Mouse (Mus musculus): Measurements from ENCODE around the gene Ralgps1. TPM values are rescaled to one million over a fixed set of nuclear protein-coding genes. Genes with fewer than 3 reads are reported as not detected.

Gene Ralgps1
- polyA plus RNA-seq, 1 experiment = not detected

DNA sequence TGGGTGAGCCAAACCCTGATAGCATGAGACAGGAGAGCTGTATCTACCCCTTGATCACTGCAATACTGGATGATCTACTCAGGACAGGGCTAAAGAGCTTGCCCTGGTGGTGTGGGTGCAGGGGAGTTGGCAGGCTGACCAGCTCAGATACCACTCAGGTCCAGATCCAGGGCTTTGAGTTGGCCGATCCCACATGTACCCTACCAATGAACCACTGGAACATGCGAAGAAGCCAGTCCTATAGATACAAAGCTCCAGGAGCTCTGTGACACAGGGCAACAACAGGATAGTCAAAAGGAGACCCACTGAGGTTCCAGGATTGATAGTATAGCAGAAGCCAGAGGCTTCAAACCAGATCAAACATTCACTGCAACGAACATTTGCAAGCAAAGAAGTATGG is 19.8 kb downstream of the Ralgps1 start:
- Histone ChIP-seq H3K4me1 (ENCODE audit: control insufficient read depth) (no peaks in the 10 kb centered on the region), H3K36me3 (ENCODE audit: control insufficient read depth) (no peaks in the 10 kb centered on the region), H3K27me3 (ENCODE audit: control insufficient read depth) (no peaks in the 10 kb centered on the region), H3K4me3 (replicated peaks) (no peak overlapping the region), H3K9me3 (ENCODE audit: control insufficient read depth, low read length) (no peaks in the 10 kb centered on the region)
- TF ChIP-seq TAL1 (IDR thresholded peaks at IDR 0.05; ENCODE audit: low read length) = no peak
- TF ChIP-seq GATA1 (IDR thresholded peaks at IDR 0.05; ENCODE audit: low read length) = no peak

DNA sequence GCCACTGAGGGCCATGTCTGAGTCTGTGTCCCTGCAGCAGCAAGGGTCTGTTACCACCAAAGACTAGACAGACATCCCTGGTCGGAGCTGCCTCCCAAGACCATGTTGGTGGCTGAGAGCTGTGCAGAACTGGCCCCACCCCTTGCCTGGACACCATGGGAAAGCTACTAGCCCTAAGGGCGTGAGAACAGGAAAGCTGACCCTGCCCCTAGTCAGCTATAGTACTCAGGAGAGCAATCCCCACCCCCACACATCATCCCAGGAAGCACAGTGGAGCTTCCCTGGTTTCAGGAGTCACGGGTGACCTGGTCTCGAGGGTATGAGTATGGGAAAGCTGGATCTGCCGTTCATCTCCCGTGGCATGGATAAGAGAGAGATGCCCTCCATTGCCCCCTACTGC is 20.4 kb downstream of the Ralgps1 start:
- Histone ChIP-seq H3K4me1 (ENCODE audit: control insufficient read depth) (no peaks in the 10 kb centered on the region), H3K9me3 (ENCODE audit: control insufficient read depth, low read length) (no peaks in the 10 kb centered on the region), H3K27me3 (ENCODE audit: control insufficient read depth) (no peaks in the 10 kb centered on the region), H3K36me3 (ENCODE audit: control insufficient read depth) (no peaks in the 10 kb centered on the region), H3K4me3 (replicated peaks) (no peak overlapping the region)
- no peak for TF ChIP-seq GATA1 (IDR thresholded peaks at IDR 0.05; ENCODE audit: low read length)
- no peak for TF ChIP-seq TAL1 (IDR thresholded peaks at IDR 0.05; ENCODE audit: low read length)

DNA sequence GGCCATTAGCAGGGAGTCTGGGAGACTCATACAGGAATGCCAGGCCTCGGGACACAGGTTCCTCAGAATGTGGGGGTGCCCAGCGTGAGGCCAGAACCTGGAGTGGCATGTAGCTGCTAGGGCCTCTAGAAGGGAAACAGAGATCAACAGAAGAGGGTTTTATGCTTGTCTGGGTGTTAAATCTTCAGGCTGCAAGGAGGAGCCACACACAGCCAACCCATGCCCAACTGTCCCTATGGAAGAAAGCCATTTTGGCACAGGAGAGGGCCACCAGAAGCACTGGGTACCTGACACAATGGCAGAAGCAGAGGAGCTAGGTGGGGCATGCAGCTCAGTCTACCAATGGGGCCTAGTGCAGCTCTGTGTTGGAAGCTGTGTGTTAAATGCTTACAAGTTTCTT is 21.7 kb downstream of the Ralgps1 start:
- no peaks in the 10 kb centered on the region for H3K27me3 ChIP-seq (ENCODE audit: control insufficient read depth)
- no peak overlapping the region for H3K4me3 ChIP-seq (replicated peaks)
- no peaks in the 10 kb centered on the region for H3K36me3 ChIP-seq (ENCODE audit: control insufficient read depth)
- TF ChIP-seq TAL1 (IDR thresholded peaks at IDR 0.05; ENCODE audit: low read length) (no peak), GATA1 (IDR thresholded peaks at IDR 0.05; ENCODE audit: low read length) (no peak)
- H3K4me1 ChIP-seq (ENCODE audit: control insufficient read depth) = no peaks in the 10 kb centered on the region
- H3K9me3 ChIP-seq (ENCODE audit: control insufficient read depth, low read length) = no peaks in the 10 kb centered on the region

DNA sequence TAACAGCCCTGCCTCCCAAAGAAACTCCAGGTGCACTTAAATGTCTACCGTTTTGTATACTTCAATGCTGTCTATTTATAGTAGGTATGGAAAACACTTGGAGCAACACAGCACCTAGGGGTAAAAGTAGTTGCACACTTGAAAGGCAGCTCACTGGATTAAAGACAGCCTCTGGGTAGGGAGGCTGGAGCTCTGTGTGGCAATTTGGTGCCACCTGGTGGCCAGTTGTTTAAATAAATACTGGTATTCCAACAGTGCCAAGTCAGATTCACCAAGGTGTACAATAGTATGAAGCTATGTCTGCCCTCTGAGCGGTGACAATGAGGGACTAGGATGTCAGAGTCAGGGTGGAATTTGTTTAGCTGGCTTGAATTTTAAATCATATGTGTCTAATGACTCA is 22.2 kb downstream of the Ralgps1 start:
- H3K36me3 ChIP-seq (ENCODE audit: control insufficient read depth) = no peaks in the 10 kb centered on the region
- no peaks in the 10 kb centered on the region for H3K27me3 ChIP-seq (ENCODE audit: control insufficient read depth)
- no peaks in the 10 kb centered on the region for H3K4me1 ChIP-seq (ENCODE audit: control insufficient read depth)

DNA sequence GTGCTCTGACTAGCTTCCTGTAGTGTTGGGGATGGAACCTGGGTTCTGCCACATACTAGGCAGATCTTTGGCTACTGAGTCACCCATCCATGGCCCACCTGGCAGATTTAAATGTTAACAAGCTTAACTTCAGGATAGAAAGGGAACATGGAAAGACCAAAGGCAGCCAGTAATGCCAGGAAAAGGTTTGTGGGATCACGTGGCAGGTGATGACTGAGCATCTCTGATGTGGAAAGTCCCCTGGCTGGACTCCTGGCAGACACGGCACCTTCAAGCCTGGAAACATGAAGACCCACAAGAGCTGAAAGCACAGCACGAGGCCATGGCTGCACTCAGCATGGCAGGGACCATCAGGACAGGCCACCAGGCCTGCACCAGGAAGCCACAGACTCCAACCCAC is 23.0 kb downstream of the Ralgps1 start:
- H3K9me3 ChIP-seq (ENCODE audit: control insufficient read depth, low read length) = no peaks in the 10 kb centered on the region
- H3K4me1 ChIP-seq (ENCODE audit: control insufficient read depth) = no peaks in the 10 kb centered on the region
- H3K27me3 ChIP-seq (ENCODE audit: control insufficient read depth) = no peaks in the 10 kb centered on the region
- H3K4me3 ChIP-seq (replicated peaks) = no peak overlapping the region
- no peaks in the 10 kb centered on the region for H3K36me3 ChIP-seq (ENCODE audit: control insufficient read depth)
- TF ChIP-seq GATA1 (IDR thresholded peaks at IDR 0.05; ENCODE audit: low read length) (no peak), TAL1 (IDR thresholded peaks at IDR 0.05; ENCODE audit: low read length) (no peak)

More for the DNA sequence above, 22.2 kb downstream of the Ralgps1 start:
- H3K9me3 ChIP-seq (ENCODE audit: control insufficient read depth, low read length) = no peaks in the 10 kb centered on the region
- no peak overlapping the region for H3K4me3 ChIP-seq (replicated peaks)
- no peak for TF ChIP-seq GATA1 (IDR thresholded peaks at IDR 0.05; ENCODE audit: low read length)
- TF ChIP-seq TAL1 (IDR thresholded peaks at IDR 0.05; ENCODE audit: low read length) = no peak

DNA sequence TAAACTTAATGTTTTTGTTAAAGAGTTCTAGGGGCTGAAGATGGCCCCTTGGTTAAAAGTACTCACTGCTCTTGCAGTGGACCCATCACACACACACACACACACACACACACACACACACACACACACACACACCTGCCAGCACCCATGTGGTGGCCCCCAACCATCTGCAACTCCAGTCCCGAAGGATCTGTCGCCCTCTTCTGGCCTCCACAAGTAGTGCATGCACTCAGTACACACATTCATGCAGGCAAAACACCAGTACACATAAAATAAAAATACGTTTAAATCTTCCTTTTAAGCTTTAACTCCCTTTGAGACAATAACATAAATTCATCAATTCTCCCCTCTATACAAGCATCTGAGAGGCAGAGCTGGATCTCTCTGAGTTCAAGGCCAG is 23.7 kb downstream of the Ralgps1 start:
- no peak overlapping the region for H3K4me3 ChIP-seq (replicated peaks)
- no peaks in the 10 kb centered on the region for H3K4me1 ChIP-seq (ENCODE audit: control insufficient read depth)
- H3K9me3 ChIP-seq (ENCODE audit: control insufficient read depth, low read length) = no peaks in the 10 kb centered on the region
- no peak for TF ChIP-seq TAL1 (IDR thresholded peaks at IDR 0.05; ENCODE audit: low read length)
- no peak for TF ChIP-seq GATA1 (IDR thresholded peaks at IDR 0.05; ENCODE audit: low read length)
- H3K36me3 ChIP-seq (ENCODE audit: control insufficient read depth) = no peaks in the 10 kb centered on the region
- no peaks in the 10 kb centered on the region for H3K27me3 ChIP-seq (ENCODE audit: control insufficient read depth)

DNA sequence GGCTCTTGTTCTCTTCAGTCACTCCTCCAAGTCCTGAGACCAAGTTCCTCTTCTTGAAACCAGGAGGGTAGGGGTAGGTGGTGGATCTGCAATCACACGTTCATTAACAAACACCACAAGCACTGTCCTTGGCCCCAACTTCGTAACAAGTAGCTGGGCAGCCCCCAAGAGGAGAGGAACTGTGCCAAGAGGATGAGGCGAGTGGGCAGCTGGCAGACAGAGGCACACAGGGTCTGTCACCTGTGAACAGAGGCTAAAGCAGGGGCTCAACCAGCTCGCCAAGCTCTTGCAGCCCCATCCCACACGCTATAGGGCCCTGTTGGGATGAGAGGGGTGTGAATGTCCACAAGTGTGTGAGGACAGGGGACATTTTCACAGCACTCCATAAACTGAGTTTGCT is 24.5 kb downstream of the Ralgps1 start:
- H3K27me3 ChIP-seq (ENCODE audit: control insufficient read depth) = no peaks in the 10 kb centered on the region

DNA sequence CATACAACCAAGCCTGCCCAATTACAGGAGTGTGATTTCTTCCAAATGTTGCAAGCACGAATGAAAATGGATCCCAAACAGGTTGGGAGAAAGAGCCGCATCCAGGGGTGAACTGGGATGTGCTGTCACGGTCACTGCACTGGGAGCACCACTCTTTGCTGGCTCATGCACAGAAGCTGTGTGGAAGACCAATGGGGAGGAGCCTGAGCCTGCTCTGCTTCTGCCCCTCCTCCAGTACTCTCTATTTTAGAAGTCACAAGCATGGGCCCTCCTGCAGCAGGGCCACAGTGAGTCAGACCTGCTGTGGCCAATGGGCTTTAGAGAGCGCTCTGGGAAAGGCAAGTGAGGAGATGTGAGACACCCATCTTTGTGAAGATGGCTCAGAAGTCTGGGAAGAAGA is 25.3 kb downstream of the Ralgps1 start:
- Histone ChIP-seq H3K36me3 (ENCODE audit: control insufficient read depth) (no peaks in the 10 kb centered on the region), H3K9me3 (ENCODE audit: control insufficient read depth, low read length) (no peaks in the 10 kb centered on the region), H3K4me1 (ENCODE audit: control insufficient read depth) (no peaks in the 10 kb centered on the region), H3K27me3 (ENCODE audit: control insufficient read depth) (no peaks in the 10 kb centered on the region), H3K4me3 (replicated peaks) (no peak overlapping the region)
- TF ChIP-seq TAL1 (IDR thresholded peaks at IDR 0.05; ENCODE audit: low read length) (no peak), GATA1 (IDR thresholded peaks at IDR 0.05; ENCODE audit: low read length) (no peak)

More for the DNA sequence above, 24.5 kb downstream of the Ralgps1 start:
- Histone ChIP-seq H3K36me3 (ENCODE audit: control insufficient read depth) (no peaks in the 10 kb centered on the region), H3K4me1 (ENCODE audit: control insufficient read depth) (no peaks in the 10 kb centered on the region), H3K4me3 (replicated peaks) (no peak overlapping the region), H3K9me3 (ENCODE audit: control insufficient read depth, low read length) (no peaks in the 10 kb centered on the region)
- no peak for TF ChIP-seq TAL1 (IDR thresholded peaks at IDR 0.05; ENCODE audit: low read length)

DNA sequence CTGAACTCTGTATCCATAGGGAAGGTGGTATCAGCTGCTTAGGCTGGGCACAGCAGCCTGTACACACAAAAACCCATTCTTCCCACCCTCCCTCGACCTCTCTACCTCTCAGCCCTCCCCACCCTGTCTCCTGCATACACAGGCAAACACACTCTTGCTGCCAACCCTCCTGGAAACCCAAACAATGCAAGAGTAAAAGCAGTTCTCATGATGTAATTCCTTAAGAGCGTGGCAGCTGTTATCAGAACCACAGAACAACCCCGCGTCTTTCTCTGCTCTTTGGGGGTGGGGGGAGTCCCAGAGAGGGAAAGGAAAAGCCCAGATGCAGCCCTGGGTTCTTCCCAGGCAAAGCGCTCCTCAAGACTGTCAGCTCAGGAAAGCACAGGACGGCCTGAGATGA is 25.8 kb downstream of the Ralgps1 start:
- no peak for TF ChIP-seq TAL1 (IDR thresholded peaks at IDR 0.05; ENCODE audit: low read length)
- TF ChIP-seq GATA1 (IDR thresholded peaks at IDR 0.05; ENCODE audit: low read length) = no peak
- Histone ChIP-seq H3K4me3 (replicated peaks) (no peak overlapping the region), H3K27me3 (ENCODE audit: control insufficient read depth) (no peaks in the 10 kb centered on the region), H3K4me1 (ENCODE audit: control insufficient read depth) (no peaks in the 10 kb centered on the region), H3K9me3 (ENCODE audit: control insufficient read depth, low read length) (no peaks in the 10 kb centered on the region), H3K36me3 (ENCODE audit: control insufficient read depth) (no peaks in the 10 kb centered on the region)

DNA sequence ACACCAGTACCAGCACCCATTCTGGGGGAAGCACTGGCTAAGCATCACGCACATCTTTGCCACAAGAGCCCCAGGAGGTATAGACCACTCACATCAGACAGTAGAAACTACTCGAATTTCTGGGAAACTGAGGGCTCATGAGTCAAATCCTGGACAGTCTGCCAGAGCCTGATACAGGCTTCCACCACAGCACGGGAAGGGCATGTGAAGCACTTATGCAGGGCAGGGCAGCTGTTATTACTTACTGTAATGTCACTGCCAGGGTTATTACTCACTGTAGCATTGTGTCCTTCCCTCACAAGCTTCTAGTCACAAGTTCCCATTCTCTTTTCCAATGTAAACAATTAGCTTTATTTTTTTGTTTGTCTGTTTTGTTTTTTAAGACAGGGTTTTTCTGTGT is 27.9 kb downstream of the Ralgps1 start:
- TF ChIP-seq GATA1 (IDR thresholded peaks at IDR 0.05; ENCODE audit: low read length) (no peak), TAL1 (IDR thresholded peaks at IDR 0.05; ENCODE audit: low read length) (no peak)
- Histone ChIP-seq H3K4me1 (ENCODE audit: control insufficient read depth) (no peaks in the 10 kb centered on the region), H3K36me3 (ENCODE audit: control insufficient read depth) (no peaks in the 10 kb centered on the region), H3K9me3 (ENCODE audit: control insufficient read depth, low read length) (no peaks in the 10 kb centered on the region), H3K4me3 (replicated peaks) (no peak overlapping the region), H3K27me3 (ENCODE audit: control insufficient read depth) (no peaks in the 10 kb centered on the region)
